Mouse (Mus musculus) embryo, embryonic 11 days (tissue): ENCODE data around the gene 3110040N11Rik.

Experiments used
- DNase-seq: peaks from one replicate; pipeline ENCODE4 v3.0.0-alpha.2; 2015

Gene 3110040N11Rik

GRCm38 (mm10) chr7:81738720-81739385 is 50.4 kb downstream of the 3110040N11Rik start:
- DNase-seq, result no peak

GRCm38 (mm10) chr7:81735300-81736048 is 53.8 kb downstream of the 3110040N11Rik start:
- no peak for DNase-seq

DNA sequence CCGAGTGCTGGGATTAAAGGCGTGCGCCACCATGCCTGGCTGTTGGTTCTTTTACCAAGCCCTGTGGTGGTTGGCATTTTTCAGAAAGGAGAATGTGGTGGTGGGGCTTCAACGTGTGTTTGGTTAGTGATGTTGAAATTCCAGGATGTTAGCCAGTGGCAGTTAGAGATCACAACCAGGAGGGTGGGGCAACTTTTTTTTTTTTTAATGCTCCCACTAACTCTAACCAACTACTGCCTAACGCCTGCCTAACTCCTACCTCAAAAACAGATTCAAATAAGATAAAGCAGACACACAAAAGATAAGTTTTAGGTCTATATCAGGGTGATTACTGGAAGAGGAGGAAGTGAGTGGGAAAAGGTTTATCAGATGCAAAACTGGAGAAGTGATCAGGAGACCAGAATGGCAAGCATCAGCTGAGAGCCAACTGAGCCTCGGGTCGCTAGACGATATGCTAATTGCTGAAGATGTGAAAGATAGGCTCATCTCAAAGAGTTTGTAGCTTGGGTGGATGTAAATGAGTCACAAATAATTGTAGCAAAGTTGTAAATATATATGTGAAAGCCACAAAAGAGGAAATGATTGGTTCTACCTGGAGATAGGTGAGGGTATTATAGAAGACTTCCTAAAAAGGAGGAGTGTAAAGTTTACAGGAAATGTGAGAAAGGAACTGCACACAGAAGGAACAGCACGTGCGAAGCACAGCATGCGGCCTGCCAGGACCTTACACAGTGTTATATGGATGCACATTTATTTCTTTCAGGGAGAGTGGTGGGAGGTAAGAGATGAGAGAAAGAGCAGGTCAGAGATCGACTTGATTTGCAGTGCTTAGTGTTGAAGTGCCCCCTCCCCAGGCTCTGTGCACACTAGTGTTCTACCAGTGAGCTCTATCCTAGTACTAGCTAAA is 56.8 kb downstream of the 3110040N11Rik start:
- no peak for DNase-seq
